Mouse (Mus musculus) forebrain, embryonic 15.5 days (tissue): Measurements from ENCODE around the gene Klf1. TPM values are rescaled to one million over a fixed set of nuclear protein-coding genes. Genes with fewer than 3 reads are reported as not detected.

Experiments used
- ATAC-seq: fragments of 200-750 bp; cut with Nextera tagmentation; replicated peaks from 2 replicates; pipeline ENCODE4 v1.8.0; 2017; ENCODE audit warnings: mild to moderate bottlenecking, moderate TSS enrichment, moderate library complexity
- H3K27ac ChIP-seq: fragments of 300-500 bp; sonication (generic); replicated peaks from 2 replicates; pipeline ENCODE4 v1.5.1; 2015; ENCODE audit warnings: mild to moderate bottlenecking, inconsistent platforms
- H3K27me3 ChIP-seq: fragments of 300-500 bp; sonication (generic); 2 replicates; pipeline ENCODE4 v1.6.1; 2015; ENCODE audit warnings: inconsistent platforms
- H3K36me3 ChIP-seq: fragments of 300-500 bp; sonication (generic); 2 replicates; pipeline ENCODE4 v1.6.1; 2015; ENCODE audit warnings: mild to moderate bottlenecking, inconsistent platforms
- H3K4me1 ChIP-seq: fragments of 300-500 bp; sonication (generic); 2 replicates; pipeline ENCODE4 v1.6.1; 2015; ENCODE audit warnings: inconsistent platforms
- H3K4me2 ChIP-seq: fragments of 300-500 bp; sonication (generic); replicated peaks from 2 replicates; pipeline ENCODE4 v1.6.1; 2015; ENCODE audit warnings: mild to moderate bottlenecking, inconsistent platforms
- H3K4me3 ChIP-seq: fragments of 300-500 bp; sonication (generic); 2 replicates; pipeline ENCODE4 v1.5.1; 2015; ENCODE audit warnings: mild to moderate bottlenecking, inconsistent platforms
- H3K9ac ChIP-seq: fragments of 300-500 bp; sonication (generic); replicated peaks from 2 replicates; pipeline ENCODE4 v1.6.1; 2015; ENCODE audit warnings: mild to moderate bottlenecking, inconsistent platforms
- H3K9me3 ChIP-seq: fragments of 300-500 bp; sonication (generic); 2 replicates; pipeline ENCODE4 v1.6.1; 2016; ENCODE audit warnings: inconsistent platforms
- WGBS: fragments of 180-500 bp; shearing (Covaris S2); methylation state at CpG from one replicate; pipeline ENCODE4 v1.1.7; 2015; ENCODE audit warnings: mixed read lengths; 5-methylcytosine and 5-hydroxymethylcytosine counted together
- polyA plus RNA-seq: library from polyadenylated mRNA; unstranded; fragments of >200 nt; fragmentation: Nextera tagmentation; extraction: Ambion mirVana; gene quantifications from 2 replicates; pipeline ENCODE4 v1.2.1, GENCODE M21; 2015

Klf1 gene
- polyA plus RNA-seq, 1 experiment from 2014 or later, result 0.75 TPM

DNA sequence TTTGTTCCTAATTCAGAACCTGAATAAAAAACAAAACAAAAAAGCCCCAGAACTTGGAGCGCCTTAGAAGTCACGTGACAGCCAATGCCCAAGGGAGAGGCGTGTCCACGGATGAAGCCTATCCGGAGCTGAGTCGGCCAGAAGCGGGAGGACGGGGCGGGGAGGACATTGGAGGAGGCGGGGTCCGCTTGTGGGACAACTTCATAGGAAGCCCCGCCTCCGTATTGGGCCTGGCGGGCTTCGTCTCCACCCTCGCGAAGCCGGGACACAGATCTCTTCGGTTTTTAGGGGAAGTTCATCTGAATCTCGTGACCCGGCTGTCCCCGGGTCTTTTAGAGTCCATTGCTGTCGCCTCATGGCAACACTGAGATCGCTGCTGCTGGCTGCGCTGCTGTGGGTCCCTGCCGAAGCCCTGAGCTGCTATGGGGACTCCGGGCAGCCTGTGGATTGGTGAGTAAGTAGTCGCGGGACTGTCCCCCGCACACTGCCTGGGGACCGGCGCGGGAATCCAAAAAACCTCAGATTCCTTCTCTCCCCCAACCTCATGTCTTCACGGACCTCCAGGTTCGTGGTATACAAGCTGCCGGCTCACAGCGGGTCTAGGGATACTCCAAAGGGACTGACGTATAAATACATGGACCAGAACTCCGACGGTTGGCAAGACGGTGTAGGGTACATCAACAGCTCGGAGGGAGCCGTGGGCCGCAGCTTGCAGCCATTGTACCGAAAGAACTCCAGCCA is 6.9 kb downstream of the Klf1 start, which contains the start of gene Dnase2a:
TSS of gene Dnase2a (plus strand) at position 140 of the 741 bp plus-strand sequence.
- H3K4me3 ChIP-seq, result peak within 1 kb of the TSS; percentile 38
- peaks cover 18% of the 10 kb centered on the region for H3K4me1 ChIP-seq
- H3K4me2 ChIP-seq, result peak within 1 kb of the TSS; percentile 53
- H3K27ac ChIP-seq, result no peak within 1 kb of the TSS
- H3K9ac ChIP-seq, result peak within 1 kb of the TSS; percentile 43
- H3K36me3 ChIP-seq, result peaks cover 35% of the 10 kb centered on the region
- peaks cover 9% of the 10 kb centered on the region; the same call in 1 of the 2 replicates for H3K27me3 ChIP-seq
- under 1% methylated on average over 45 of the region's 45 CpGs for WGBS
- H3K9me3 ChIP-seq, result no peaks in the 10 kb centered on the region
- ATAC-seq, result peak; percentile 77

- Histone ChIP-seq H3K27me3 (peaks cover 13% of the 10 kb centered on the region), H3K9ac (peak overlapping the region; percentile 43), H3K36me3 (peaks cover 39% of the 10 kb centered on the region), H3K4me2 (peak overlapping the region; percentile 53), H3K9me3 (no peaks in the 10 kb centered on the region), H3K27ac (no peak overlapping the region), H3K4me3 (peak overlapping the region; percentile 38), H3K4me1 (peaks cover 17% of the 10 kb centered on the region)
- WGBS, result 49% methylated on average over 20 of the region's 20 CpGs
- peak; percentile 17 for ATAC-seq
These were observed 7.5 kb downstream of the Klf1 start for GRCm38 (mm10) chr8:84909162-84909767.

DNA sequence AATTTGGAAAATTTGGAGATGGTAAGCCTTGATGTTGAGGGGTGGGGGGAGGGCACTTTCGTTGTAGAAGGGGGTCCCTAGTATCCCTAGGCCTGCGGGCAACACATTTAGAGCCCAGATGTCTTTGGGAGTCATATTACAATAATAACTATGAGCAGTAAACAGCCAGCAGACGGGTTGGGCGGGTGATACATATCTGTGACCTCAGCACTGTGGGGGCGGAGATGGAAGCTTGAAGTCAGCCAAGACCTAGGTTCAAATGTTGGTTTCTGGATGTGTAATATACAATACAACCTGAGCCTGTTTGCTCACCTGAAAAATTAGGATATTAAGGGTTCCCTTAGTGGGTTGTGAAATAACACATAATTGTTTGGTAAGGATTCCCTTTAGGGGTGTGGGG is 8.2 kb downstream of the Klf1 start:
- Histone ChIP-seq H3K4me3 (no peak overlapping the region), H3K27me3 (peaks cover 19% of the 10 kb centered on the region), H3K27ac (no peak overlapping the region), H3K4me2 (no peak overlapping the region), H3K9ac (no peak overlapping the region), H3K9me3 (no peaks in the 10 kb centered on the region), H3K4me1 (peaks cover 17% of the 10 kb centered on the region), H3K36me3 (peaks cover 46% of the 10 kb centered on the region)
- ATAC-seq, result no peak
- WGBS, result 90% methylated on average over 5 of the region's 5 CpGs

- H3K36me3 ChIP-seq, result peaks cover 52% of the 10 kb centered on the region
- peaks cover 17% of the 10 kb centered on the region for H3K4me1 ChIP-seq
- no peak overlapping the region for H3K27ac ChIP-seq
- H3K4me2 ChIP-seq, result no peak overlapping the region
- ATAC-seq, result no peak
- 84% methylated on average over 6 of the region's 6 CpGs for WGBS
- no peaks in the 10 kb centered on the region for H3K9me3 ChIP-seq
- H3K27me3 ChIP-seq, result peaks cover 21% of the 10 kb centered on the region
- no peak overlapping the region for H3K9ac ChIP-seq
- no peak overlapping the region for H3K4me3 ChIP-seq
These were observed 8.8 kb downstream of the Klf1 start for GRCm38 (mm10) chr8:84910551-84910950.

GRCm38 (mm10) chr8:84911854-84912253 is 10.1 kb downstream of the Klf1 start:
- Histone ChIP-seq H3K9me3 (no peaks in the 10 kb centered on the region), H3K4me1 (peaks cover 17% of the 10 kb centered on the region), H3K27me3 (peaks cover 21% of the 10 kb centered on the region), H3K4me2 (no peak overlapping the region), H3K4me3 (no peak overlapping the region), H3K9ac (no peak overlapping the region), H3K36me3 (peaks cover 65% of the 10 kb centered on the region), H3K27ac (no peak overlapping the region)
- no peak for ATAC-seq
- 92% methylated on average over 9 of the region's 9 CpGs for WGBS

GRCm38 (mm10) chr8:84912391-84912790 is 10.7 kb downstream of the Klf1 start:
- Histone ChIP-seq H3K4me3 (peak overlapping the region; percentile 29), H3K9me3 (no peaks in the 10 kb centered on the region), H3K27me3 (peaks cover 21% of the 10 kb centered on the region), H3K36me3 (peaks cover 69% of the 10 kb centered on the region), H3K9ac (no peak overlapping the region), H3K27ac (no peak overlapping the region), H3K4me1 (peaks cover 17% of the 10 kb centered on the region), H3K4me2 (peak overlapping the region; percentile 45)
- ATAC-seq, result no peak
- WGBS, result 29% methylated on average over 27 of the region's 27 CpGs

GRCm38 (mm10) chr8:84912895-84913501 is 11.3 kb downstream of the Klf1 start:
- no peak overlapping the region for H3K9ac ChIP-seq

DNA sequence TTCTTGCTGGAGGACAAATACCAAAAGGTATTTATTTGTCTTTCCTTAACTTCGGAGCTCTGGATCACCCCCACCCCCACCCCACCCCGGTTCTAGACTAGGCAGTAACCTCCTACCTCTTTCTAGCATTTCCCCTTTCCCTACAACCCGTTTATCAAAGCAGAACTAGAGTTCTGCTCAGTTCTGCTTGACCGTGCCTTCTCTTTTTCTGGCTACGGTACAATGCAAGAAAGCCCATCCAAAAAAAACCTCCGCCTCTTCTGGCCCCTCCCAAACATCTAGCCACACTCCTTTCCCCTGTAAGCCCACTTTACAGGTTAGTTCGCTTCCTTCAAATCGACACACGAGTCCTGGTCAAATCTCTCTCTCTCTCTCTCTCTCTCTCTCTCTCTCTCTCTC is 11.8 kb downstream of the Klf1 start:
- Histone ChIP-seq H3K27ac (no peak overlapping the region), H3K36me3 (peaks cover 80% of the 10 kb centered on the region), H3K4me2 (peak overlapping the region; percentile 45), H3K4me3 (peak overlapping the region; percentile 29), H3K27me3 (peaks cover 21% of the 10 kb centered on the region), H3K4me1 (peaks cover 17% of the 10 kb centered on the region), H3K9me3 (no peaks in the 10 kb centered on the region), H3K9ac (no peak overlapping the region)
- WGBS, result 19% methylated on average over 9 of the region's 9 CpGs
- ATAC-seq, result no peak

More at GRCm38 (mm10) chr8:84912895-84913501, 11.3 kb downstream of the Klf1 start:
- 3% methylated on average over 55 of the region's 55 CpGs for WGBS
- Histone ChIP-seq H3K4me2 (peak overlapping the region; percentile 45), H3K27ac (no peak overlapping the region), H3K36me3 (peaks cover 75% of the 10 kb centered on the region), H3K9me3 (no peaks in the 10 kb centered on the region), H3K27me3 (peaks cover 21% of the 10 kb centered on the region), H3K4me1 (peaks cover 17% of the 10 kb centered on the region), H3K4me3 (peak overlapping the region; percentile 29)
- ATAC-seq, result no peak

GRCm38 (mm10) chr8:84913960-84914359 is 12.2 kb downstream of the Klf1 start:
- no peak overlapping the region for H3K27ac ChIP-seq
- H3K9me3 ChIP-seq, result no peaks in the 10 kb centered on the region
- no peak overlapping the region for H3K4me2 ChIP-seq
- ATAC-seq, result no peak
- WGBS, result 32% methylated on average over 4 of the region's 4 CpGs
- H3K4me3 ChIP-seq, result no peak overlapping the region
- peaks cover 13% of the 10 kb centered on the region for H3K4me1 ChIP-seq
- peaks cover 85% of the 10 kb centered on the region for H3K36me3 ChIP-seq
- peaks cover 21% of the 10 kb centered on the region for H3K27me3 ChIP-seq
- H3K9ac ChIP-seq, result no peak overlapping the region

GRCm38 (mm10) chr8:84915269-84915668 is 13.5 kb downstream of the Klf1 start:
- peaks cover 17% of the 10 kb centered on the region for H3K27me3 ChIP-seq
- 90% methylated on average over 8 of the region's 8 CpGs for WGBS
- no peak for ATAC-seq

GRCm38 (mm10) chr8:84917781-84918180 is 16.1 kb downstream of the Klf1 start:
- H3K9me3 ChIP-seq, result no peaks in the 10 kb centered on the region
- no peak overlapping the region for H3K27ac ChIP-seq
- H3K4me1 ChIP-seq, result peaks cover 8% of the 10 kb centered on the region
- no peak overlapping the region for H3K4me2 ChIP-seq
- no peak overlapping the region for H3K9ac ChIP-seq
- 32% methylated on average over 20 of the region's 20 CpGs for WGBS
- no peak for ATAC-seq
- H3K36me3 ChIP-seq, result peaks cover 93% of the 10 kb centered on the region
- peaks cover 13% of the 10 kb centered on the region for H3K27me3 ChIP-seq
- no peak overlapping the region for H3K4me3 ChIP-seq

More at GRCm38 (mm10) chr8:84915269-84915668, 13.5 kb downstream of the Klf1 start:
- no peak overlapping the region for H3K4me3 ChIP-seq
- H3K4me1 ChIP-seq, result peaks cover 11% of the 10 kb centered on the region
- H3K9ac ChIP-seq, result no peak overlapping the region
- no peak overlapping the region for H3K4me2 ChIP-seq
- H3K36me3 ChIP-seq, result peaks cover 91% of the 10 kb centered on the region
- H3K27ac ChIP-seq, result no peak overlapping the region
- no peaks in the 10 kb centered on the region for H3K9me3 ChIP-seq

DNA sequence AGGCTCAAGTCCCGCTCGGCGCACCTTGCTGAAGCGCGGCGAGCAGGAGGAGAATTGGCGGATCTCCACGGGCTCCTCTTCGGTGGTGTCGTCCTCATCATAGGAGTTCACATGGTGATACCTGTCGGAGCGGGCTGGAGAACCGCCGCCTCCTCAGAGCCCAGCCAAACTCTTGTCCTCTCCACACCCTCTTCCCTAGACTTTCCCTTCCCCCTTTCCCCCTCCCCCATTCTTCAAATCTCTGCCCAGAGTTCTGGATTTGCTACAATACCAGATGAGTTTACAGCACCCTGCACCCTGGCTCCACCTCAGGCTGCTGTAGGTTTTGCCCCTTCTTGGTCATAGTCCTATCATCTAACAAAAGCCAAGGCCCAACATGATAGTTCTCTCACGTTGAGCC is 16.9 kb downstream of the Klf1 start:
- Histone ChIP-seq H3K36me3 (peaks cover 92% of the 10 kb centered on the region), H3K4me3 (no peak overlapping the region), H3K27ac (no peak overlapping the region), H3K4me1 (no peaks in the 10 kb centered on the region), H3K27me3 (peaks cover 12% of the 10 kb centered on the region), H3K4me2 (no peak overlapping the region), H3K9me3 (no peaks in the 10 kb centered on the region), H3K9ac (no peak overlapping the region)
- WGBS, result 94% methylated on average over 15 of the region's 15 CpGs
- ATAC-seq, result no peak
